Mouse (Mus musculus) neural tube, postnatal 0 days (tissue): ENCODE data around the gene Tal1. TPM values are rescaled to one million over a fixed set of nuclear protein-coding genes. Genes with fewer than 3 reads are reported as not detected.

Experiments used
- polyA plus RNA-seq: library from polyadenylated mRNA; unstranded; fragments of >200 nt; fragmentation: Nextera tagmentation; extraction: Ambion mirVana; gene quantifications from 2 replicates; pipeline ENCODE4 v1.2.1, GENCODE M21; 2015

The Tal1 gene
- polyA plus RNA-seq, result 0.93 and 0.98 TPM in 2 replicates

DNA sequence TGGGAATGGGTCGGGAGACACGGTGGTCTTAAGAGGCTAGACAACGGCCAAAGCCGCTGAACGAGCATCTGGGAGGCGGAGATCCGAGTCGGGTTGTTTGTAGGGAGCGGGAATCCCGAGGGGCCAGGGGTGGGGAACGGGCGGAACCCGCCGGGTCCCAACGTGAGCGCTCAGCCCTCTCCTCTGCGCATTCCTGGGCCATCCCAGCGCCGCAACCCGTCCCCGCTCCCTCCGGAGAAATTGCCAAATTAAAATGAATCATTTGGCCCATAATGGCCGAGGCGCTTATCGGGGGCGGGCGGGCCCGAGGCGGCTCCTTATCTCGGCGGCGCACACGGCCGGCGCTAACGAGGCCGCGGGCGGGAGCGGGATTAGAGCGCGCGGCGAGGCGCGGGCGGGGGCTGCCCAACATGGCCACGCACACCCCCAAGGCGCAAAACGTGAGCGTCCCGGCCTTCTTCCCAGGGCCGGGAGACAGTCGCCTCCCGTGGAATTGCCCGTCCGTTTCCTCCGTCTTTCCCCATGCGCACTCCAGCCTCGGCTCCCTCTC is at the start of gene Tal1:
Gene Tal1, plus strand, starts transcription at position 56 of the 550 bp plus-strand sequence.

DNA sequence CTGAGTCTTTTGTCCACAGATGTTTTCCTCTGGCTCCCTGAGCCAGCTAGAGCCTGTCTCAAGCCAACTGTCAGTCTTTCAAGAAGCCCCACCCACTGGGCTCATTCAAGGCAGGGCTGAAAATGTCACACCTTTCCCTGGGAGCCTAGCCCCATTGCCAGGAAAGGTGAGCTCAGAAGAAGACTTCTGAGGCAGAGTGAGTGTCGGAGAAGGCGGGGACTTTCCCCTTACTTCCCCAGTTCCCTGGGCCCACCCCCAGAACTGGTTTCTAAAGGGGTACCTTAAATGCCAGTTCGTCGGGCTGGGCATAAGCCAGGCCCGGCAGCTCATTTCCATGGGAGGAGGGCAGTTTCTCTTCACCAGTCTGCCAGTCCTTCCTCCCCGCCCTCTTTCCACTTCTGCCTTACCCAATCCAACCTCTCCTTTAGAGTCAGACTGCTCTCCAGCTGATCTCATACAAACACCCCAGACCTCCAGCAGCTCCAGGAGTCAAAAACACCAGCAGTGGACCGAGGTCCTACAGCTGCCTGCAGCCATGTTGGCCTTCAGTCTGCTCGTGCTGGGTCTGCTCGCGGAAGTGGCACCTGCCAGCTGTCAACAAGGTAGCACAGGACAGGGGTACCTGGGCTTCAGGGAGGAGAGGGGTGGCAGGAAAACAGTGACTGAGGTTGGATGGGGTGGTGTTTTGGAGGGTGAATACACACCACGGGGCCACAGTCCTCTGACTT is 32.5 kb downstream of the Tal1 start, which contains the start of gene Pdzk1ip1:
Gene Pdzk1ip1, plus strand, starts transcription at position 98 of the 728 bp plus-strand sequence.

Other genes with a start within 250 kb of the Tal1 start
- not detected in 2 replicates for gene Gm12830, start 234.7 kb upstream of the Tal1 start, polyA plus RNA-seq
- 0.25 and 0.59 TPM in 2 replicates for gene Foxd2, start 147.6 kb upstream of the Tal1 start, polyA plus RNA-seq
- gene Foxe3, start 130.4 kb upstream of the Tal1 start, polyA plus RNA-seq, result not detected in 2 replicates
- gene Cmpk1, start 69.2 kb upstream of the Tal1 start, polyA plus RNA-seq, result 168 and 193 TPM in 2 replicates
- gene Stil, start 56.3 kb upstream of the Tal1 start, polyA plus RNA-seq, result 0.81 and 0.96 TPM in 2 replicates
- gene Pdzk1ip1, start 32.3 kb downstream of the Tal1 start, polyA plus RNA-seq, result 3.3 and 5.5 TPM in 2 replicates
- 9.5 and 9.6 TPM in 2 replicates for gene Cyp4x1, start 77.9 kb downstream of the Tal1 start, polyA plus RNA-seq
- gene Cyp4a29, start 185.7 kb downstream of the Tal1 start, polyA plus RNA-seq, result not detected in 2 replicates
- not detected in 2 replicates for gene Cyp4a12a, start 242.6 kb downstream of the Tal1 start, polyA plus RNA-seq